Mouse (Mus musculus) heart, embryonic 11.5 days (tissue): Measurements from ENCODE around the gene Pus7. TPM values are rescaled to one million over a fixed set of nuclear protein-coding genes. Genes with fewer than 3 reads are reported as not detected.

Experiments
- ATAC-seq: fragments of 200-750 bp; cut with Nextera tagmentation; replicated peaks from 2 replicates; pipeline ENCODE4 v1.8.0; 2017; ENCODE audit warnings: moderate library complexity; ENCODE audit not compliant: insufficient number of reproducible peaks, low FRiP score, low TSS enrichment
- H3K27ac ChIP-seq: fragments of 300-500 bp; sonication (generic); 2 replicates; pipeline ENCODE4 v1.5.1; 2014; ENCODE audit warnings: mild to moderate bottlenecking, low read depth, low read length
- H3K27me3 ChIP-seq: fragments of 300-500 bp; sonication (generic); 2 replicates; pipeline ENCODE4 v1.6.1; 2014; ENCODE audit warnings: mild to moderate bottlenecking, low read length, mixed read lengths; ENCODE audit not compliant: control insufficient read depth, insufficient read depth
- H3K36me3 ChIP-seq: fragments of 300-500 bp; sonication (generic); 2 replicates; pipeline ENCODE4 v1.6.1; 2014; ENCODE audit warnings: mild to moderate bottlenecking, low read length, moderate library complexity, mixed read lengths; ENCODE audit not compliant: control insufficient read depth, insufficient read depth
- H3K4me1 ChIP-seq: fragments of 300-500 bp; sonication (generic); 2 replicates; pipeline ENCODE4 v1.6.1; 2014; ENCODE audit warnings: low read length; ENCODE audit not compliant: control insufficient read depth, insufficient read depth
- H3K4me2 ChIP-seq: fragments of 300-500 bp; sonication (generic); 2 replicates; pipeline ENCODE4 v1.6.1; 2014; ENCODE audit warnings: mild to moderate bottlenecking, moderate library complexity
- H3K4me3 ChIP-seq: fragments of 300-500 bp; sonication (generic); 2 replicates; pipeline ENCODE4 v1.5.1; 2014; ENCODE audit warnings: low read depth, low read length
- H3K9ac ChIP-seq: fragments of 300-500 bp; sonication (generic); 2 replicates; pipeline ENCODE4 v1.6.1; 2014; ENCODE audit warnings: mild to moderate bottlenecking, low read depth, low read length, moderate library complexity
- H3K9me3 ChIP-seq: fragments of 300-500 bp; sonication (generic); replicated peaks from 2 replicates; pipeline ENCODE4 v1.6.1; 2016; ENCODE audit warnings: low read length; ENCODE audit not compliant: control insufficient read depth
- WGBS: fragments of 180-500 bp; shearing (Covaris S2); extraction: QIAGEN DNeasy Blood & Tissue Kit; methylation state at CpG from one replicate; pipeline ENCODE4 v1.1.7; 2014; ENCODE audit not compliant: insufficient replicate concordance; 5-methylcytosine and 5-hydroxymethylcytosine counted together
- polyA plus RNA-seq: library from polyadenylated mRNA; unstranded; fragments of >200 nt; fragmentation: Nextera tagmentation; extraction: Ambion mirVana; gene quantifications from 2 replicates; pipeline ENCODE4 v1.2.1, GENCODE M21; 2014

The Pus7 gene
- polyA plus RNA-seq, 1 experiment from 2014 or later, result 28.1 TPM

GRCm38 (mm10) chr5:23764557-23764956, 19.0 kb downstream of the Pus7 start:
- H3K27ac ChIP-seq, result no peak overlapping the region
- WGBS, result 86% methylated on average over 5 of the region's 5 CpGs
- no peaks in the 10 kb centered on the region for H3K9me3 ChIP-seq
- no peak overlapping the region for H3K9ac ChIP-seq
- no peak overlapping the region for H3K4me2 ChIP-seq
- no peaks in the 10 kb centered on the region for H3K27me3 ChIP-seq
- H3K4me3 ChIP-seq, result no peak overlapping the region
- H3K4me1 ChIP-seq, result no peaks in the 10 kb centered on the region
- ATAC-seq, result no peak
- peaks cover 9% of the 10 kb centered on the region; the same call in 1 of the 2 replicates for H3K36me3 ChIP-seq

GRCm38 (mm10) chr5:23762531-23762930, 21.0 kb downstream of the Pus7 start:
- Histone ChIP-seq H3K9me3 (no peaks in the 10 kb centered on the region), H3K4me2 (no peak overlapping the region), H3K36me3 (peaks cover 6% of the 10 kb centered on the region; the same call in 1 of the 2 replicates), H3K4me3 (no peak overlapping the region), H3K9ac (no peak overlapping the region), H3K27ac (no peak overlapping the region), H3K27me3 (no peaks in the 10 kb centered on the region), H3K4me1 (no peaks in the 10 kb centered on the region)
- ATAC-seq, result no peak
- WGBS, result 92% methylated on average over 6 of the region's 6 CpGs

GRCm38 (mm10) chr5:23758633-23759032, 24.9 kb downstream of the Pus7 start:
- WGBS, result 53% methylated on average over 2 of the region's 2 CpGs
- no peak for ATAC-seq
- Histone ChIP-seq H3K9me3 (no peaks in the 10 kb centered on the region), H3K4me2 (no peak overlapping the region), H3K4me3 (no peak overlapping the region), H3K27me3 (no peaks in the 10 kb centered on the region), H3K4me1 (no peaks in the 10 kb centered on the region), H3K36me3 (peaks cover 13% of the 10 kb centered on the region; the same call in 1 of the 2 replicates), H3K27ac (no peak overlapping the region), H3K9ac (no peak overlapping the region)

- ATAC-seq, result no peak
- no peak overlapping the region for H3K9ac ChIP-seq
- peaks cover 10% of the 10 kb centered on the region; the same call in 1 of the 2 replicates for H3K36me3 ChIP-seq
These were observed 27.1 kb downstream of the Pus7 start for GRCm38 (mm10) chr5:23756368-23756767.

GRCm38 (mm10) chr5:23755591-23755990, 27.9 kb downstream of the Pus7 start:
- Histone ChIP-seq H3K4me3 (no peak overlapping the region), H3K27ac (no peak overlapping the region), H3K9me3 (no peaks in the 10 kb centered on the region), H3K4me2 (no peak overlapping the region), H3K4me1 (no peaks in the 10 kb centered on the region), H3K9ac (no peak overlapping the region), H3K27me3 (no peaks in the 10 kb centered on the region), H3K36me3 (peaks cover 10% of the 10 kb centered on the region; the same call in 1 of the 2 replicates)
- 96% methylated on average over 9 of the region's 9 CpGs for WGBS
- ATAC-seq, result no peak

More at GRCm38 (mm10) chr5:23756368-23756767, 27.1 kb downstream of the Pus7 start:
- Histone ChIP-seq H3K9me3 (no peaks in the 10 kb centered on the region), H3K27me3 (no peaks in the 10 kb centered on the region), H3K4me3 (no peak overlapping the region), H3K4me2 (no peak overlapping the region), H3K27ac (no peak overlapping the region), H3K4me1 (no peaks in the 10 kb centered on the region)
- 97% methylated on average over 4 of the region's 4 CpGs for WGBS

- Histone ChIP-seq H3K4me2 (no peak overlapping the region), H3K27me3 (no peaks in the 10 kb centered on the region), H3K36me3 (peaks cover 8% of the 10 kb centered on the region), H3K9ac (no peak overlapping the region), H3K4me3 (no peak overlapping the region), H3K27ac (no peak overlapping the region), H3K4me1 (no peaks in the 10 kb centered on the region), H3K9me3 (no peaks in the 10 kb centered on the region)
- 69% methylated on average over 2 of the region's 2 CpGs for WGBS
- ATAC-seq, result no peak
These were observed 33.6 kb downstream of the Pus7 start for GRCm38 (mm10) chr5:23749882-23750281.

- Histone ChIP-seq H3K36me3 (peaks cover 21% of the 10 kb centered on the region), H3K4me2 (no peak overlapping the region), H3K4me1 (peaks cover 6% of the 10 kb centered on the region), H3K4me3 (no peak overlapping the region), H3K27ac (no peak overlapping the region), H3K27me3 (no peaks in the 10 kb centered on the region), H3K9ac (no peak overlapping the region), H3K9me3 (no peaks in the 10 kb centered on the region)
- ATAC-seq, result no peak
- WGBS, result 92% methylated on average over 12 of the region's 12 CpGs
These were observed 40.2 kb downstream of the Pus7 start for GRCm38 (mm10) chr5:23743261-23743660.

GRCm38 (mm10) chr5:23737111-23737510, 46.4 kb downstream of the Pus7 start:
- Histone ChIP-seq H3K36me3 (peaks cover 3% of the 10 kb centered on the region), H3K9me3 (no peaks in the 10 kb centered on the region), H3K9ac (no peak overlapping the region), H3K4me1 (peaks cover 6% of the 10 kb centered on the region), H3K4me3 (no peak overlapping the region), H3K4me2 (no peak overlapping the region), H3K27ac (no peak overlapping the region), H3K27me3 (no peaks in the 10 kb centered on the region)
- no peak for ATAC-seq
- WGBS, result 88% methylated on average over 4 of the region's 4 CpGs

- no peaks in the 10 kb centered on the region for H3K27me3 ChIP-seq
- H3K36me3 ChIP-seq, result no peaks in the 10 kb centered on the region
- no peak overlapping the region for H3K4me3 ChIP-seq
- no peaks in the 10 kb centered on the region for H3K9me3 ChIP-seq
- H3K9ac ChIP-seq, result no peak overlapping the region
- 71% methylated on average over 4 of the region's 4 CpGs for WGBS
- H3K4me1 ChIP-seq, result peaks cover 6% of the 10 kb centered on the region
- no peak overlapping the region for H3K27ac ChIP-seq
- no peak for ATAC-seq
- no peak overlapping the region for H3K4me2 ChIP-seq
These were observed 47.1 kb downstream of the Pus7 start for GRCm38 (mm10) chr5:23736366-23736765.
